Mouse (Mus musculus): ENCODE results near the gene AU021092. TPM values are rescaled to one million over a fixed set of nuclear protein-coding genes. Genes with fewer than 3 reads are reported as not detected.
A peak's percentile ranks its signal among the peaks of the same experiment; 100 is the strongest.

The AU021092 gene
- total RNA-seq (2012; rRNA removed) = 0.63 and 1.7 TPM in 2 replicates

- no peak for TF ChIP-seq ZNF384 (IDR thresholded peaks at IDR 0.05; ENCODE audit: low read depth, low read length)
- TF ChIP-seq MAFK (IDR thresholded peaks at IDR 0.05; ENCODE audit: insufficient read depth, low read depth, low read length) = no peak
- TF ChIP-seq CHD2 (IDR thresholded peaks at IDR 0.05; ENCODE audit: low read depth, low read length) = no peak
- TF ChIP-seq HCFC1 (IDR thresholded peaks at IDR 0.05; ENCODE audit: borderline replicate concordance, insufficient read depth, low read length) = no peak
- TF ChIP-seq ZC3H11A (IDR thresholded peaks at IDR 0.05; ENCODE audit: borderline replicate concordance, low read depth, low read length) = no peak
- Histone ChIP-seq H3K36me3 (ENCODE audit: control insufficient read depth, insufficient read depth, low read length, poor library complexity, severe bottlenecking) (no peaks in the 10 kb centered on the region), H3K9ac (ENCODE audit: insufficient read depth, low read depth, low read length, poor library complexity, severe bottlenecking) (no peak within 1 kb of the TSS), H3K4me3 (ENCODE audit: insufficient read depth in 1 of 2, low read depth in 1 of 2, low read length in 2 of 2, poor library complexity in 1 of 2, severe bottlenecking in 1 of 2) (no peak within 1 kb of the TSS), H3K4me1 (ENCODE audit: control insufficient read depth in 2 of 2, insufficient read depth in 2 of 2, low read length in 2 of 2, poor library complexity in 1 of 2) (peaks cover 0 to 5% of the 10 kb centered on the region in 2 experiments; a peak in 1 of 4 replicates), H3K9me3 (ENCODE audit: control insufficient read depth, insufficient read depth, low read depth, low read length) (no peaks in the 10 kb centered on the region), H3K27ac (ENCODE audit: insufficient read depth, low read depth, low read length, poor library complexity, severe bottlenecking) (no peak within 1 kb of the TSS)
- in situ Hi-C loops (cut with MboI; ENCODE audit: low sequenced_read_pairs in 2 of 2, unreplicated experiment in 2 of 2) = no loop called here
- no peak for DNase-seq (ENCODE audit: low read depth, low spot score)
Observed at GRCm38 (mm10) chr16:5222140-5222539, at the start of gene AU021092. Gene AU021092, minus strand, starts transcription at chr16:5222299.

GRCm38 (mm10) chr16:5271411-5272035, 49.4 kb upstream of the AU021092 start:
- H3K4me1 ChIP-seq (ENCODE audit: control insufficient read depth in 2 of 2, insufficient read depth in 2 of 2, low read length in 2 of 2, poor library complexity in 1 of 2) = no peaks in the 10 kb centered on the region
- no peak overlapping the region for H3K4me3 ChIP-seq (ENCODE audit: insufficient read depth in 1 of 2, low read depth in 1 of 2, low read length in 2 of 2, poor library complexity in 1 of 2, severe bottlenecking in 1 of 2)
- H3K9me3 ChIP-seq (ENCODE audit: control insufficient read depth, insufficient read depth, low read depth, low read length) = no peaks in the 10 kb centered on the region
- no peak overlapping the region for H3K27ac ChIP-seq (ENCODE audit: insufficient read depth, low read depth, low read length, poor library complexity, severe bottlenecking)
- H3K9ac ChIP-seq (ENCODE audit: insufficient read depth, low read depth, low read length, poor library complexity, severe bottlenecking) = no peak overlapping the region
- in situ Hi-C loops (cut with MboI; ENCODE audit: low sequenced_read_pairs in 2 of 2, unreplicated experiment in 2 of 2) = no loop called here
- DNase-seq (ENCODE audit: low read depth, low spot score) = no peak
- H3K36me3 ChIP-seq (ENCODE audit: control insufficient read depth, insufficient read depth, low read length, poor library complexity, severe bottlenecking) = no peaks in the 10 kb centered on the region
- TF ChIP-seq MAFK (IDR thresholded peaks at IDR 0.05; ENCODE audit: insufficient read depth, low read depth, low read length) (no peak), ZNF384 (IDR thresholded peaks at IDR 0.05; ENCODE audit: low read depth, low read length) (no peak), CHD2 (IDR thresholded peaks at IDR 0.05; ENCODE audit: low read depth, low read length) (no peak), HCFC1 (IDR thresholded peaks at IDR 0.05; ENCODE audit: borderline replicate concordance, insufficient read depth, low read length) (no peak), ZC3H11A (IDR thresholded peaks at IDR 0.05; ENCODE audit: borderline replicate concordance, low read depth, low read length) (no peak)

- H3K9me3 ChIP-seq (ENCODE audit: control insufficient read depth, insufficient read depth, low read depth, low read length) = no peaks in the 10 kb centered on the region
- TF ChIP-seq HCFC1 (IDR thresholded peaks at IDR 0.05; ENCODE audit: borderline replicate concordance, insufficient read depth, low read length) (no peak), ZC3H11A (IDR thresholded peaks at IDR 0.05; ENCODE audit: borderline replicate concordance, low read depth, low read length) (no peak), ZNF384 (IDR thresholded peaks at IDR 0.05; ENCODE audit: low read depth, low read length) (no peak), MAFK (IDR thresholded peaks at IDR 0.05; ENCODE audit: insufficient read depth, low read depth, low read length) (no peak), CHD2 (IDR thresholded peaks at IDR 0.05; ENCODE audit: low read depth, low read length) (no peak)
- H3K4me1 ChIP-seq (ENCODE audit: control insufficient read depth in 2 of 2, insufficient read depth in 2 of 2, low read length in 2 of 2, poor library complexity in 1 of 2) = no peaks in the 10 kb centered on the region
- in situ Hi-C loops (cut with MboI; ENCODE audit: low sequenced_read_pairs in 2 of 2, unreplicated experiment in 2 of 2) = no loop called here
- DNase-seq (ENCODE audit: low read depth, low spot score) = no peak
- no peak overlapping the region for H3K9ac ChIP-seq (ENCODE audit: insufficient read depth, low read depth, low read length, poor library complexity, severe bottlenecking)
- no peak overlapping the region for H3K27ac ChIP-seq (ENCODE audit: insufficient read depth, low read depth, low read length, poor library complexity, severe bottlenecking)
- no peaks in the 10 kb centered on the region for H3K36me3 ChIP-seq (ENCODE audit: control insufficient read depth, insufficient read depth, low read length, poor library complexity, severe bottlenecking)
- no peak overlapping the region for H3K4me3 ChIP-seq (ENCODE audit: insufficient read depth in 1 of 2, low read depth in 1 of 2, low read length in 2 of 2, poor library complexity in 1 of 2, severe bottlenecking in 1 of 2)
Observed at GRCm38 (mm10) chr16:5263926-5264325, 41.8 kb upstream of the AU021092 start.

- Histone ChIP-seq H3K4me1 (ENCODE audit: control insufficient read depth in 2 of 2, insufficient read depth in 2 of 2, low read length in 2 of 2, poor library complexity in 1 of 2) (no peaks in the 10 kb centered on the region), H3K9ac (ENCODE audit: insufficient read depth, low read depth, low read length, poor library complexity, severe bottlenecking) (no peak overlapping the region), H3K27ac (ENCODE audit: insufficient read depth, low read depth, low read length, poor library complexity, severe bottlenecking) (no peak overlapping the region), H3K9me3 (ENCODE audit: control insufficient read depth, insufficient read depth, low read depth, low read length) (no peaks in the 10 kb centered on the region), H3K36me3 (ENCODE audit: control insufficient read depth, insufficient read depth, low read length, poor library complexity, severe bottlenecking) (no peaks in the 10 kb centered on the region), H3K4me3 (ENCODE audit: insufficient read depth in 1 of 2, low read depth in 1 of 2, low read length in 2 of 2, poor library complexity in 1 of 2, severe bottlenecking in 1 of 2) (no peak overlapping the region)
- no peak for DNase-seq (ENCODE audit: low read depth, low spot score)
- in situ Hi-C loops (cut with MboI; ENCODE audit: low sequenced_read_pairs in 2 of 2, unreplicated experiment in 2 of 2) = no loop called here
- TF ChIP-seq HCFC1 (IDR thresholded peaks at IDR 0.05; ENCODE audit: borderline replicate concordance, insufficient read depth, low read length) = no peak
- 0 out of 2 replicates have a peak, but pooled peaks have one; percentile 25 for TF ChIP-seq MAFK (IDR thresholded peaks at IDR 0.05; ENCODE audit: insufficient read depth, low read depth, low read length)
Observed at GRCm38 (mm10) chr16:5263156-5263555, 41.1 kb upstream of the AU021092 start.

All from ES-E14 (cell line).